Mouse (Mus musculus): ENCODE data around the gene Nos3.

The Nos3 gene

DNA sequence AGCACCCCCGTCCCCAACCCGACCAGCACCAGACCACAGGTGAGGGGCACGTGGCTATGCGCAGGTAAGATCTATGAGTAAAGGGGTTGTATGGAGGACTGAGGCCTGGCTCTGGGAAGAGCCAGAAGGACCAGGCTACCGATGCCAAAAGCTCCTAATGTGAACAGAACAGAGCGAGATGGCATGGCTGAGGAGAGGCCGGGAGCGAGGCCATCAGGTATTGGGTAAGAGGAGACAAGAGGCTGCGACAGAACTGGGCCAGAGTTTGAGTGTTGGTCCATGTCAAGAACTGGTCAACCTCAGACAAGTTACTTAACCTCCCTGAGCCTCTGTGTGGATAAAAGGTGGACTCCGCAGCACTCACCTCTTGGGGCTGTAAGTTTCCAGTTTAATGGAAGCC lies 353 bp downstream of the Nos3 start:
- in situ Hi-C loops (cut with MboI; ENCODE audit: low pct_unique_long_range_greater_than_20kb in 1 of 2, low sequenced_read_pairs in 2 of 2, unreplicated experiment in 1 of 2) = no loop called here

DNA sequence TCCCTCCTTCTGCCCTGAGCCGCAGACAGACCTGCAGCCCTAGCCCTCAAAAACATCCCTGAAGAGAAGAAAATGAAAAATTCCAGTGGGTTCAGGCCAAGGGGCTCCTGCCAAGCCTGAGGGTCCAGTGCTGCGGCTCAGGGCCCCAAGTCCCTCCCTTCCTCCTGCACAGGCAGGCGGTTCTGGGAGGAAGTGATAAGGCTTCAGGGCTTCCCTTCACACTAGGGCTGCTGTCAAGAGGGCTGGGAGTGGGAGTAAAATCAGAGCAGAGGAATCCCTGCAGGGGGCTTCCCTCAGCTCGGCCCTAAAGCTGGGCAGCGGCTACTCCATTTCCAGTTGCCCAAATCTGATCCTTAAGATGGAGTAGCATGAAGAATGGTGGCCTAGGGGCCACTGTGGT lies 918 bp downstream of the Nos3 start:
- in situ Hi-C loops (cut with MboI; ENCODE audit: low pct_unique_long_range_greater_than_20kb in 1 of 2, low sequenced_read_pairs in 2 of 2, unreplicated experiment in 1 of 2) = no loop called here

DNA sequence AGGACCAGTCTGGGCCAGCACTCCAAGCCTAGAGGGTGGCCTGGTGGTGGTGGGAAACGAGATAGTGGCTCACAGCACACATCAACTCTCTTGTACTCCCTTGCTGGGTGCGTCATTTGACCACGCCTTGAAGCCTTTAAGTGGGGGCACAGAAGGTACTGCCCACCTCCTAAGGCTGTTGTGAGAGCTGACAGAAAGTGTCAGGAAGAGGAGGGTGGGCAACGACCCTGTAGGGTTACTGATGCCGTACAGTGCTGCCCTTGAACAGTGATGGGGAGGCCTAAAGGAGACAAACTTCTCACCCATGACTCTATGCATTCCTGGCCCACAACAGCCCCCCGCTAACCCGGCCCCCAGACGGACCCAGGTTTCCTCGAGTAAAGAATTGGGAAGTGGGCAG lies 1.8 kb downstream of the Nos3 start:
- in situ Hi-C loops (cut with MboI; ENCODE audit: low pct_unique_long_range_greater_than_20kb in 1 of 2, low sequenced_read_pairs in 2 of 2, unreplicated experiment in 1 of 2) = no loop called here

DNA sequence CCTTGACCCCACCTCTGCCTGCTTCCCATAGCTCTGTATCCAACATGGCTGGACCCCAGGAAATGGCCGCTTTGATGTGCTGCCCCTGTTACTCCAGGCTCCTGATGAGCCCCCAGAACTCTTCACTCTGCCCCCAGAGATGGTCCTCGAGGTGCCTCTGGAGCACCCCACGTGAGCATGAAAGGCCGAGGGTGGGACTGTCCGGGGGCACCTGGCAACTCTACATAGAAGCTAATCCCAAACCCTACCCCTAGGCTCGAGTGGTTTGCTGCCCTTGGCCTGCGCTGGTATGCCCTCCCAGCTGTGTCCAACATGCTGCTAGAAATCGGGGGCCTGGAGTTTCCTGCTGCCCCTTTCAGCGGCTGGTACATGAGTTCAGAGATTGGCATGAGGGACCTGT lies 5.2 kb downstream of the Nos3 start:
- in situ Hi-C loops (cut with MboI; ENCODE audit: low pct_unique_long_range_greater_than_20kb in 1 of 2, low sequenced_read_pairs in 2 of 2, unreplicated experiment in 1 of 2) = no loop called here

DNA sequence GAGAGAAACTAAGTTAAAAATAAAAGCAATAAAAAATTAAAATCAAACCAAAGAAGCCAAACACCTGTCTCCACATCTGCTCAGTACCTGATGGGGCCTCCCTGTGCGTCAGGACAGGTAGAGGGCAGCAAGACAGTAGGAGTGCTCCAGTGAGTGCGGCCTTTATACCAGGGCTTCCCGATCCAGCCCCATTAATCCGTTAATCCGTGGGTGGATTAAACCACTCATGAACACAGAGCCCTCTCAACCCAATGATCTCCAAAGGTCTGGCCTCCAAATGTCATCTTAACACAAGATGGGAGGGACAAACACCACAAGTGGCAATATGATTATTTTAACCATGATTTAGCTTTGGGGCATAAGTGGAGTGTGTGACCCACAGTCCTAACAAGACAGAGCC lies 9.2 kb downstream of the Nos3 start:
- in situ Hi-C loops (cut with MboI; ENCODE audit: low pct_unique_long_range_greater_than_20kb in 1 of 2, low sequenced_read_pairs in 2 of 2, unreplicated experiment in 1 of 2) = no loop called here

DNA sequence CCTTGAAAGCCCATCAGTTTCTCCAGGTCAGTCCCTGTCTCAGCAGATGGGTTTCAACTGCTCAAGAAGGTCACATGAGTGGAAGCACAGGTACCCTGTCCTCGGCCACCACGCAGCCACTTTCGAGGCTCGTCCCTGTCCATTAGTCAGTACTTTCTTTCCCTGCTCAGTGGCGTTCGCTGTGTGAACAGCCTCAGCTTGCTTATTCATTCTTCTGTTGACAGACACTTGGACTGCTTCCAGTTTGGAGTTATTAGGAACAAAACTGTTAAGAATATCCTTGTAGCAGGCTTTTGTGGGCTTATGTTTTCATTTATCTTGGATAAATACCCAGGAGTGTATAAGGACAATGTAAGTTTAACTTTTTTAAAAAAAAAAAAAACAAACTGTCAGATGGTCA lies 9.6 kb downstream of the Nos3 start:
- in situ Hi-C loops (cut with MboI; ENCODE audit: low pct_unique_long_range_greater_than_20kb in 1 of 2, low sequenced_read_pairs in 2 of 2, unreplicated experiment in 1 of 2) = no loop called here

DNA sequence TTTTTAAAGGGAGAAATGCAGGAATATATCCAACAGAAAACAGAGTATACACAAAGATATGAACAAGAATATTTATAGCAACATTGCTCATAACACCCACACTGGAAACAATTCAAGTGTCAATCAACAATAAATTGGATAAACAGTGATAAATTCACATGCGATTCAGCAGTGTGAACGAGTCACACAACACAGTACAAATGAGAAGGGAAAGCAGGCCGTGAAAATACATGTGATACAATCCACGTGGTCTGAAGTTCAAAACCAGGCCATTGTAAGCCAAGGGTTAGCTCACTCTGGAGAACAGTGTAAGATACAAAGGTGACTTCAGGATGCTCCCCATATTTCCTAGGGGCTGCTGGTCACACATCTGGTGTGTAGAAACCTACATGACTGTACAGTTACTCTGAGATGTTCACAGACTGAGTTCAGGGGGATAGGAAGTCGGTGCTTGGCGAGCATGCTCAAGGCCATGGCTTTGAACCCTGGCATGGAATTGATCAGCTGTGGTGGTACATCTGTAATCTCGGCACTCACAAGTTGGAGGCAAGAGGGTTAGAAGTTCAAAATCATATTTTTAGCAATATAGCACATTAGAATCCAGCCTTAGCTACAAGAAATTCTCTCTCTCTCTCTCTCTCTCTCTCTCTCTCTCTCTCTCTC lies 10.2 kb downstream of the Nos3 start:
- in situ Hi-C loops (cut with MboI; ENCODE audit: low pct_unique_long_range_greater_than_20kb in 1 of 2, low sequenced_read_pairs in 2 of 2, unreplicated experiment in 1 of 2) = no loop called here

DNA sequence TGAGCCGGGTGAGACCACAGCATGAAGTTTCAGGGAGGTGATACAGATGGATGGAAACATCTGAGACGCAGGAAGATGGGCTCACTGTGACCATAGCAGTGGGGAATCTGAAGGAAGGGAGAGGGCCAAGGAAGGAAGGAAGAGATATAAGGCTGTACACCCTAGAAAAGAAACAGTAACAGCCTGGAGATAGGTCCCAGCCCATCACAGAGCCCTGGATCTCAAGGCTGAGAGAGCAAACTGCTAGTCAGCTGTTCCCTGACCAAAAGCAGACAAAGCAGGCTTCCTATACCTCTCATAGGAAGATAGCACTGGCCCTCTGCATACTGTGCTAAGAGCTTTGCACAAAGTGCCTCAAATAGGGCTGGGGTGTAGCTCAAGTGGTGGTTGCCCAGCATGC lies 14.1 kb downstream of the Nos3 start:
- in situ Hi-C loops (cut with MboI; ENCODE audit: low pct_unique_long_range_greater_than_20kb in 1 of 2, low sequenced_read_pairs in 2 of 2, unreplicated experiment in 1 of 2) = no loop called here

DNA sequence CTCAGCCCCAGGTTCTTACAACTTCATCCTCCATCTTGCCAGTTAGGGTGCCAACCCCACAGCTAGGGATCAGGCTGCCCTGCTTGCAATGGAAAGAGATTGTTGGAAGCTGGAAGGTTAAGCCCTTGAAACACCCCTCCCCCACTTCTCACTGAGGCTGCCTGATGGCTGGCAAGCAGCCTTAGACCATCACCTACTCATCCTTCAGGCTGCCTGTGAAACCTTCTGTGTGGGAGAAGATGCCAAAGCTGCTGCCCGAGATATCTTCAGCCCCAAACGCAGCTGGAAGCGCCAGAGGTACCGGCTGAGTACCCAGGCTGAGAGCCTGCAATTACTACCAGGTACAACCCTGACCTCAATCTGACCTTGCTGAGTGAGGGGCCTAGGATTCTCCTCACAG lies 14.9 kb downstream of the Nos3 start:
- in situ Hi-C loops (cut with MboI; ENCODE audit: low pct_unique_long_range_greater_than_20kb in 1 of 2, low sequenced_read_pairs in 2 of 2, unreplicated experiment in 1 of 2) = no loop called here

DNA sequence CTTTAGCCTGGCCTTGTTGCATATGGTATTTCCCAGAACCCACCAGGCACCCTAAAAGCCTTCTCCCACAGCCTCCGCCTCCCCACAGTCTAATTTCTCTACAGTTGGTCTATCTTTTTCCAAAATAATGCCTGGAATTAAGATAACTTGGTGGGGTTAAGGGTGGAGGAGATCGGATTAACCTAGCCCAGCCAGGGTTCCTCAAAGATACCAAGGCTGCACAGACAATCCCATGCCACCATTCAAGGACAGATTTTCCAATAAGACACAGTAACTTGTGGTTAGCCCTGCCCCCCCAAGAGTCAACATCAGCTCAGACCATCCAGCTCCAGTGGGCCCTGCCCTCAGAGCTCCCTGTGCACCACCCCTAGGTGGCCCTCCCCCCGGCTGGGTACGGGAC lies 15.9 kb downstream of the Nos3 start:
- in situ Hi-C loops (cut with MboI; ENCODE audit: low pct_unique_long_range_greater_than_20kb in 1 of 2, low sequenced_read_pairs in 2 of 2, unreplicated experiment in 1 of 2) = no loop called here

DNA sequence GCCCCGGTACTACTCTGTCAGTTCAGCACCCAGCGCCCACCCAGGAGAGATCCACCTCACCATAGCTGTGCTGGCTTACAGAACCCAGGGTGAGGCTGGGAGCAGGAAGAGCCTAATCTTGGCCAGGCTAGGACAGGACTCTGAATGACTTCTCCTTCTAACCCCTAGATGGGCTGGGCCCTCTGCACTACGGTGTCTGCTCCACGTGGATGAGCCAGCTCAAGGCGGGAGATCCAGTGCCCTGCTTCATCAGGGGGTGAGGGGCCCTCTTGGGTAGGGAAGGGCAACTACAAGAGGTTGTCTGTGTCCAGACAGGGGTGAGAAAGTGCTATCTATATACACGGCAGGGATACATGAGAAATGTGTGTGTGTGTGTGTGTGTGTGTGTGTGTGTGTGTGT lies 16.9 kb downstream of the Nos3 start:
- in situ Hi-C loops (cut with MboI; ENCODE audit: low pct_unique_long_range_greater_than_20kb in 1 of 2, low sequenced_read_pairs in 2 of 2, unreplicated experiment in 1 of 2) = no loop called here

DNA sequence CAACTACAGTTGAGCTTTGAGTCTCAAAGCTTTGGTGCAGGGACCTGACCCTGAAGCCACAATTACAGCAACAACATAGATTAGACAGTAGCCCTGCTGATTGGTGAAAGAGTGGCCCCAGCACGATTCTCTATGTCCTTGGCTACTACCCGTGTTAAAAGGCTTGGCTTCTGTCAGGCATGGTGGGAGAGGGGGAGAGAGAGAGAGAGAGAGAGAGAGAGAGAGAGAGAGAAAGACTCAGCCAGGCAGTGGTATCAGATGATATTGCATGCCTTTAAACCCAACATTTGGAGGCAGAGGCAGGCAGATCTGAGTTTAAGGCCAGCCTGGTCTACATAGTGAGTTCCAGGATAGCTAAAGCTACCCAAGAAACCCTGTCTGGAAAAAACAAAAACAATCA lies 17.4 kb downstream of the Nos3 start:
- in situ Hi-C loops (cut with MboI; ENCODE audit: low pct_unique_long_range_greater_than_20kb in 1 of 2, low sequenced_read_pairs in 2 of 2, unreplicated experiment in 1 of 2) = no loop called here

DNA sequence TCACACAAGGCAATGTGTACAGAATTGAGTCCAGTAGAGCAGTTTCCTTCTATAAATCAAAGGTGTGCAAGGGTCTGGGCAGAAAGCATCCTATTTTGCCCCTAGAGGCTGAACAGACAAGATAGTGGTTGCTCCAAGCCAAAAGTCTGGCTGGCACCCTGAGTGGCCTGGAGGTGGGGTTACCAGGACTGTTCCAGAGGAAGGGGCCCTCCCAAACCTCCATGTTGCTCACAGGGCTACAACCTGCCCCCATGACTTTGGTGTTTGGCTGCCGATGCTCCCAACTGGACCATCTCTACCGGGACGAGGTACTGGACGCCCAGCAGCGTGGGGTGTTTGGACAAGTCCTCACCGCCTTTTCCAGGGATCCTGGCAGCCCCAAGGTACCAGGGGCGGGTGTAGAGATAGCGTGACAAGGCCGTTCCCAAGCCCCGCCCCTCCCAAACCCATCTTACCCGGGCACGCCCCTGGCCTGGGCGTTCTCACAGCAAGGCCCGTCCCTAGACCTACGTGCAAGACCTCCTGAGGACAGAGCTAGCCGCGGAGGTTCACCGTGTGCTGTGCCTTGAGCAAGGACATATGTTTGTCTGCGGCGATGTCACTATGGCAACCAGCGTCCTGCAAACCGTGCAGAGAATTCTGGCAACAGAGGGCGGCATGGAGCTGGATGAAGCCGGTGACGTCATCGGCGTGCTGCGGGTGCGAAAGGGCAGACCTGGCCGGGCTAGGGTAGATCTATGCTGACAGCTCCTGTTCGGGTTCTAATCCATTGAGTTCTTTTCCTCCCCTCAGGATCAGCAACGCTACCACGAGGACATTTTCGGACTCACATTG lies 18.6 kb downstream of the Nos3 start:
- in situ Hi-C loops (cut with MboI; ENCODE audit: low pct_unique_long_range_greater_than_20kb in 1 of 2, low sequenced_read_pairs in 2 of 2, unreplicated experiment in 1 of 2) = no loop called here

DNA sequence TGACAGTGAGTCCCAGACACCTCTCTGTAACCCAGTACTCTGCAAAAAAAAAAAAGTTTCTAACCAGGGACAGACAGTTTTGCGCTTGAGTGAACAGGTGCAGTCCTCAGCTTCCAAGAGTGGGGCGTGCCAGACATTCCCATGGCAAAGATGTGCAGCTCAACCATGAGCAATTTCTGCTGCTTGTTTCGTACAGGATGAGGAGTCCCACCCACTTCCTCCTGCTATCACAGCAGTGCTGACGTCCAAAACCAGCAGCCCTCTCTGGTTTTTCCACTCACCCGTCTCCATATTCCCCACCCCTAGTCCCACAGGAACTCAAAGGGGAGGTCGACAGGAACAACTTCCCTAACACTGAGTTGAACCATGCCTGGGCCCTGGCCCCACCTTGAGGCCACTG lies 19.8 kb downstream of the Nos3 start:
- in situ Hi-C loops (cut with MboI; ENCODE audit: low pct_unique_long_range_greater_than_20kb in 1 of 2, low sequenced_read_pairs in 2 of 2, unreplicated experiment in 1 of 2) = no loop called here

DNA sequence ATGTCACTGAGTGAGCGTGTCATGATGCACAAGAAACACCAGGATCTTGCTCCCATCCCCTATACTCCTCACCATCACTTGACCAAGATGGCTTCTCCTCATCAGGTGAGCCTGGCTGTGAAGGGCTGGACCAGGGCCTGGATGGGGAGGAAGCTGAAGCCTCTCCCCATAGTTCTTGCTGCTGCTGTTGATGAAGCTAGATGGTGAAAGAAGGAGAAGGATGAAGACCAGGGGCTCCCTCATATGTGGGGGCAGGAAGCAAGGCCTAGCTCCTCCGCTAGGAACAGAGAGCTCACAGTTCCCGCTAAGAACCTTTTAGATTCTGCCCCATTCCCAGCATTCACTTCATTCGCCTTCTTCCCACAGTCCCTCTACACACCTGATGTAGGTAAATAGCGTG lies 20.8 kb downstream of the Nos3 start:
- in situ Hi-C loops (cut with MboI; ENCODE audit: low pct_unique_long_range_greater_than_20kb in 1 of 2, low sequenced_read_pairs in 2 of 2, unreplicated experiment in 1 of 2) = no loop called here

DNA sequence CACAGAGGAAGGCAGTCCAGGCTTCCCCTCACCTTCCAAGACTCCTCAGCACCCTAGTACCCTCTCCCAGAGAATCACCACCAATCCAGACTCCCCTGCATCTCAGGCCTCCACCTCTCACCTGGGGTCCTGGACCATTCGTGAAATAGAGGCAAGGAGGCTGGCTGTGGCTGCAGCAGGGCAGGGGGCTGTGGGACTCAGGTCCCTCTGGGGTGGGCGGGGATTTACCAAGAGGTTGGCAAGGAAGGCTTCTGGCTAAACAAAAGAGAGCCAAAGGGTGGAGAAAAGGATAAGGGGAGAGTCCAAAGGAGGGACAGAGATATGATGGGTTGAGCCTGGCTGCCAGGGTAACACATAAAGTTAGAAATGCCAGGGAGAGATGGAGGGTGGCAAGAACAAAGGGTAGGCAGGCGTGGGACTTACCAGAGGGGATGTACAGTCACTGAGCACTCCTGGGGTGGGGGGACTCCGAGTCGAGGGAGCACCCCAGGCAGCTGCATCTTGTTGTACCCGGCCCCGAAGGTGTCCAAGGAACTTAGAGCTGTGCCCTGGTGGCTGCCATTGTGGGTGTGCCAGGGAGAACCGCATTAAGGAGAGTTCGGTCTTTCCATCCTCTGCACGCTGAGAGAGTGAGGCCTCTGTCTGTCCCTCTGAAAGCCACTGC lies 21.4 kb downstream of the Nos3 start:
- in situ Hi-C loops (cut with MboI; ENCODE audit: low pct_unique_long_range_greater_than_20kb in 1 of 2, low sequenced_read_pairs in 2 of 2, unreplicated experiment in 1 of 2) = no loop called here

DNA sequence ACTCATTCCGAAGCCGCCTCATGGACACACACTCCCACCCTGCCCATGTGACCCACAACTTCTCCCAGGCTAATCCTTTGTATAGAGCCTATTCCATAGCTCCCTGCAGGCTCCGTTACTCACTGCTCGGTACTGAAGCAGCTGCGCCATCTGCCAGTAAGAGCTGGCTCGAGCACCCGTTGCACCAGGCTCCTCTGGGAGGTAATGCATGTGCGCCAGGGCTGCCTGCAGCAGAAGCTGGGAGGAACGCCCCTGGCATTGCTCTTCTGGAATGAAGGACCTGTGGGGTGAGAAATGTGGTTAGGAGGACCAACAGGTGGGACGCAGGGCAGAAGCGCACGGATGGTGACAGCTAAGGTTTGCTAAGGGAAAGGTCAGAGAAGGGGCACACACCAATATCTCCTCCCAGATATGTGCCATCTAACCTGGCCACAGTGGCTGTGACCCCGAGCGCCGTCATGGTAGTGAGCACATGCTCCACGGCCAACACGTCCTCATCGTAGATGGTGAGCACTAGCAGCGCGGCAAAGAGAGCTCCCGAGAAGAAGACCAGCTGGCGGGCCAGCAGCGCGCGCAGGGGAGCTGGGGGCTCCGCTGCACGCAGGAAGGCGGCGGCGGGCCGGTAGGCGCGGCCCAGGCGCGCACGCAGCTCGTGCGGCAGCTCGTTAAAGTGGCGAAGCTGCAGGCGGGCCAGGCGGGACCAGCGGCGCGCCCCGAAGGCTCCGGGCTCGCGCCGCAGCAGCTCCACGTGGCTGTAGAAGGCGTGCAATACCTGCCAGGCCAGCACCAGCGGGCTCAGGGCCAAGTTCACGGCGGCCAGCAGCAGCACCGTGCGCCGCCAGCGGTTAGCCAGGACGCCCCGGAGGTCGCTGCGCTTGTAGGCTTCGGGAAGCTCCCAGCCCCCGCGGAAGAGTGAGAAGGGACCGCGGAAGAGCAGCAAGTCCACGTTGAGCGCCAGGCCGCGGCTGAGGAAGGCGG lies 22.9 kb downstream of the Nos3 start:
- in situ Hi-C loops (cut with MboI; ENCODE audit: low pct_unique_long_range_greater_than_20kb in 1 of 2, low sequenced_read_pairs in 2 of 2, unreplicated experiment in 1 of 2) = no loop called here

DNA sequence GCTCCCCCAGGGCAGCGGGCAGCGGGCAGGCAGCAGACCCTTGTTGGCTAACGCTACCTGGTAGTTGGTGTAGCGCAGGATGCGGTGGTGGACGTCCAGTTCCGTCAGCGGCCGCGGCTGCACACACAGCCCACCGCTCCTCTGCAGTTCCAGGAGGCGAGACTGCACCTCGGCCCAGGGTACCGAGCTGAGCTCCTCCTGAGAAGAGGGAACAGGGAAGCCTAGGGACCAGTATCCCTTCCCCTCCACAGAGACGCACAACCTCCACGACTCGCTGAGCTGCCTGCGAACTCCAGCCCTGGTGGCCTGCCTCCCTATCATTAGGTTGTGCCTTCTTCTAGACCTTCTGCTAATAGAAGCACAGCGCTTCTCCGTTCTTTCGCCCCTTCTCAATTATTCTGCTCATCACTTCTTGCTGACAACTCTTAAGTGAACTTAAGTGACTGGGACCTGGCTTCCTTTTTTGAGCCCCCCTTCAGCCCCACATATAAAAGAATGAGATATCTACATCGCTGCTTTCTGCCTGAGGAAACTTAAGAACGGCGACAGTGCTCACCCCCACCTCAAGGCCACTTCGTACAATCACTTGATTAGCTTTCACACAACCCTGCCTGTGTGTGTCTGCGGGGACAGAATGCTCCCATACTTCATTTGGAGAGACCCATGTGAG lies 23.8 kb downstream of the Nos3 start:
- in situ Hi-C loops (cut with MboI; ENCODE audit: low pct_unique_long_range_greater_than_20kb in 1 of 2, low sequenced_read_pairs in 2 of 2, unreplicated experiment in 1 of 2) = no loop called here
